Mouse (Mus musculus) MEL (cell line): ENCODE data around the gene Armc7. TPM values are rescaled to one million over a fixed set of nuclear protein-coding genes. Genes with fewer than 3 reads are reported as not detected.
A peak's percentile ranks its signal among the peaks of the same experiment; 100 is the strongest.

ENCODE experiments used
- DNase-seq: peaks from one replicate; pipeline ENCODE4 v3.0.0; 2011; ENCODE audit warnings: low read depth, low spot score
- H3K27ac ChIP-seq: 2 replicates; pipeline ENCODE4 v1.5.1; 2012; ENCODE audit warnings: low read depth, mild to moderate bottlenecking, control low read depth, low read length, moderate library complexity; ENCODE audit not compliant: control insufficient read depth
- H3K27me3 ChIP-seq, 2 experiments: fragments of 150-350 bp in 1 of 2; sonication (generic) in 1 of 2; 2 replicates each; pipeline ENCODE4 v1.6.1; 2012; ENCODE audit warnings: low read length in 2 of 2, mild to moderate bottlenecking in 2 of 2, improper control_type of control experiment in 1 of 2, moderate library complexity in 1 of 2; ENCODE audit not compliant: insufficient read depth in 2 of 2, control insufficient read depth in 1 of 2
- H3K36me3 ChIP-seq, 2 experiments: 2 replicates each; pipeline ENCODE4 v1.6.1; 2012 to 2014; ENCODE audit warnings: low read length in 2 of 2, improper control_type of control experiment in 1 of 2, inconsistent platforms in 1 of 2, mild to moderate bottlenecking in 1 of 2; ENCODE audit not compliant: insufficient read depth in 2 of 2, control insufficient read depth in 1 of 2
- H3K4me1 ChIP-seq, 2 experiments: fragments of 150-350 bp in 1 of 2; sonication (generic) in 1 of 2; 2 replicates each; pipeline ENCODE4 v1.6.1; 2012; ENCODE audit warnings: low read length in 2 of 2, improper control_type of control experiment in 1 of 2, mild to moderate bottlenecking in 1 of 2; ENCODE audit not compliant: insufficient read depth in 2 of 2, control insufficient read depth in 1 of 2
- H3K4me3 ChIP-seq, 2 experiments: fragments of 150-350 bp in 1 of 2; sonication (generic) in 1 of 2; 2 replicates each; pipeline ENCODE4 v1.5.1; 2012; ENCODE audit warnings: low read depth in 2 of 2, low read length in 2 of 2, mild to moderate bottlenecking in 2 of 2, moderate library complexity in 2 of 2, control low read depth in 1 of 2, improper control_type of control experiment in 1 of 2; ENCODE audit not compliant: control insufficient read depth in 1 of 2, insufficient read depth in 1 of 2
- H3K79me2 ChIP-seq: 2 replicates; pipeline ENCODE4 v1.6.1; 2012; ENCODE audit warnings: mild to moderate bottlenecking, low read length, moderate library complexity; ENCODE audit not compliant: control insufficient read depth, poor library complexity, insufficient read depth
- H3K9ac ChIP-seq: 2 replicates; pipeline ENCODE4 v1.6.1; 2012; ENCODE audit warnings: low read depth, mild to moderate bottlenecking, control low read depth, low read length, moderate library complexity; ENCODE audit not compliant: control insufficient read depth, poor library complexity, severe bottlenecking
- H3K9me3 ChIP-seq: fragments of 150-350 bp; sonication (generic); replicated peaks from 2 replicates; pipeline ENCODE4 v1.6.1; 2012; ENCODE audit warnings: mild to moderate bottlenecking, low read length, improper control_type of control experiment, moderate library complexity; ENCODE audit not compliant: insufficient read depth
- CHD1 ChIP-seq: IDR thresholded peaks from 2 replicates; pipeline ENCODE4 v1.6.1; 2012; ENCODE audit warnings: low read depth, mild to moderate bottlenecking, inconsistent platforms, low read length, improper control_type of control experiment
- CTCF ChIP-seq, 3 experiments: IDR thresholded peaks in 2 of 3; conservative IDR thresholded peaks in 1 of 3; 2 replicates each; pipeline ENCODE4 v1.5.1; 2011 to 2012; ENCODE audit warnings: low read length in 3 of 3, low read depth in 2 of 3, mild to moderate bottlenecking in 2 of 3, improper control_type of control experiment in 1 of 3, inconsistent platforms in 1 of 3, mixed read lengths in 1 of 3, moderate library complexity in 1 of 3; ENCODE audit not compliant: control insufficient read depth in 1 of 3, insufficient read depth in 1 of 3, poor library complexity in 1 of 3, severe bottlenecking in 1 of 3
- ELF1 ChIP-seq: IDR thresholded peaks from 2 replicates; pipeline ENCODE4 v1.6.1; 2014; ENCODE audit warnings: low read depth, mild to moderate bottlenecking, inconsistent platforms, low read length, improper control_type of control experiment, moderate library complexity
- EP300 ChIP-seq, 2 experiments: IDR thresholded peaks; 2 replicates each; pipeline ENCODE4 v1.6.1; 2011; ENCODE audit warnings: improper control_type of control experiment in 2 of 2, low read length in 2 of 2, low read depth in 1 of 2, mild to moderate bottlenecking in 1 of 2
- ETS1 ChIP-seq: IDR thresholded peaks from 2 replicates; pipeline ENCODE4 v1.6.1; 2012; ENCODE audit warnings: low read depth, mild to moderate bottlenecking, inconsistent platforms, low read length, improper control_type of control experiment, moderate library complexity
- GATA1 ChIP-seq: IDR thresholded peaks from 2 replicates; pipeline ENCODE4 v1.6.1; 2011; ENCODE audit warnings: low read depth, low read length, improper control_type of control experiment
- HCFC1 ChIP-seq: IDR thresholded peaks from 2 replicates; pipeline ENCODE4 v1.6.1; 2012; ENCODE audit warnings: low read depth, mild to moderate bottlenecking, inconsistent platforms, low read length, improper control_type of control experiment, moderate library complexity
- JUND ChIP-seq: IDR thresholded peaks from 2 replicates; pipeline ENCODE4 v1.6.1; 2011; ENCODE audit warnings: low read depth, mild to moderate bottlenecking, improper control_type of control experiment, low read length
- MAFK ChIP-seq: IDR thresholded peaks from 2 replicates; pipeline ENCODE4 v1.6.1; 2011; ENCODE audit warnings: low read depth, mild to moderate bottlenecking, low read length, improper control_type of control experiment, borderline replicate concordance
- MAX ChIP-seq: IDR thresholded peaks from 2 replicates; pipeline ENCODE4 v1.6.1; 2011; ENCODE audit warnings: low read length, improper control_type of control experiment
- MXI1 ChIP-seq: IDR thresholded peaks from 2 replicates; pipeline ENCODE4 v1.6.1; 2011; ENCODE audit warnings: mild to moderate bottlenecking, low read depth, low read length, improper control_type of control experiment
- MYB ChIP-seq: IDR thresholded peaks from 2 replicates; pipeline ENCODE4 v1.6.1; 2011; ENCODE audit warnings: mild to moderate bottlenecking, low read depth, low read length, improper control_type of control experiment
- MYC ChIP-seq: IDR thresholded peaks from 2 replicates; pipeline ENCODE4 v1.6.1; 2011; ENCODE audit warnings: low read depth, mild to moderate bottlenecking, low read length, improper control_type of control experiment, moderate library complexity
- NELFE ChIP-seq: IDR thresholded peaks from 2 replicates; pipeline ENCODE4 v1.6.1; 2011; ENCODE audit warnings: low read depth, low read length, improper control_type of control experiment
- NRF1 ChIP-seq: IDR thresholded peaks from 2 replicates; pipeline ENCODE4 v1.6.1; 2014; ENCODE audit warnings: low read depth, mild to moderate bottlenecking, inconsistent platforms, low read length, improper control_type of control experiment, moderate library complexity; ENCODE audit not compliant: poor library complexity, insufficient read depth, severe bottlenecking
- POLR2AphosphoS2 ChIP-seq: IDR thresholded peaks from 2 replicates; pipeline ENCODE4 v1.6.1; 2011; ENCODE audit warnings: low read length, improper control_type of control experiment
- RAD21 ChIP-seq: IDR thresholded peaks from 2 replicates; pipeline ENCODE4 v1.6.1; 2011; ENCODE audit warnings: mild to moderate bottlenecking, low read depth, low read length, improper control_type of control experiment
- RCOR1 ChIP-seq: IDR thresholded peaks from 2 replicates; pipeline ENCODE4 v1.6.1; 2012; ENCODE audit warnings: low read depth, mild to moderate bottlenecking, inconsistent platforms, low read length, improper control_type of control experiment
- SIN3A ChIP-seq: IDR thresholded peaks from 2 replicates; pipeline ENCODE4 v1.6.1; 2012; ENCODE audit warnings: low read length, improper control_type of control experiment, inconsistent platforms
- SMC3 ChIP-seq: IDR thresholded peaks from 2 replicates; pipeline ENCODE4 v1.6.1; 2011; ENCODE audit warnings: low read depth, low read length, improper control_type of control experiment
- TBP ChIP-seq: IDR thresholded peaks from 2 replicates; pipeline ENCODE4 v1.8.0; 2011; ENCODE audit warnings: low read depth, low read length, improper control_type of control experiment
- TCF12 ChIP-seq: IDR thresholded peaks from 2 replicates; pipeline ENCODE4 v1.6.1; 2014; ENCODE audit warnings: low read depth, mild to moderate bottlenecking, inconsistent platforms, low read length, improper control_type of control experiment, moderate library complexity
- USF2 ChIP-seq, 2 experiments: IDR thresholded peaks; 2 replicates each; pipeline ENCODE4 v1.6.1; 2011 to 2012; ENCODE audit warnings: improper control_type of control experiment in 2 of 2, low read length in 2 of 2, borderline replicate concordance in 1 of 2, inconsistent platforms in 1 of 2, low read depth in 1 of 2, mild to moderate bottlenecking in 1 of 2; ENCODE audit not compliant: insufficient read depth in 1 of 2
- ZC3H11A ChIP-seq: IDR thresholded peaks from 2 replicates; pipeline ENCODE4 v1.6.1; 2012; ENCODE audit warnings: low read depth, mild to moderate bottlenecking, inconsistent platforms, low read length, improper control_type of control experiment
- ZKSCAN1 ChIP-seq: IDR thresholded peaks from 2 replicates; pipeline ENCODE4 v1.6.1; 2012; ENCODE audit warnings: low read depth, mild to moderate bottlenecking, inconsistent platforms, low read length, improper control_type of control experiment, moderate library complexity
- ZNF384 ChIP-seq: IDR thresholded peaks from 2 replicates; pipeline ENCODE4 v1.6.1; 2012; ENCODE audit warnings: low read depth, mild to moderate bottlenecking, inconsistent platforms, low read length, improper control_type of control experiment
- polyA plus RNA-seq, 2 experiments: library from polyadenylated mRNA; stranded (reverse) in 1 of 2; unstranded in 1 of 2; fragments of >175 nt in 1 of 2; fragments of >200 nt in 1 of 2; gene quantifications; 2 replicates each; pipeline versions ENCODE4 v1.2.1 to v1.2.4; 2012; ENCODE audit warnings: low replicate concordance in 2 of 2, low read depth in 1 of 2; ENCODE audit not compliant: insufficient read length in 2 of 2, insufficient read depth in 1 of 2, missing spikeins in 1 of 2
- total RNA-seq: library from RNA; depleted of rRNA; stranded (reverse); fragments of 300-350 nt; gene quantifications from 2 replicates; pipeline ENCODE4 v1.2.3, GENCODE M21; 2012

Gene Armc7
- total and polyA plus RNA-seq, 3 experiments, result 9.1 to 13.1 TPM; not detected in 1

DNA sequence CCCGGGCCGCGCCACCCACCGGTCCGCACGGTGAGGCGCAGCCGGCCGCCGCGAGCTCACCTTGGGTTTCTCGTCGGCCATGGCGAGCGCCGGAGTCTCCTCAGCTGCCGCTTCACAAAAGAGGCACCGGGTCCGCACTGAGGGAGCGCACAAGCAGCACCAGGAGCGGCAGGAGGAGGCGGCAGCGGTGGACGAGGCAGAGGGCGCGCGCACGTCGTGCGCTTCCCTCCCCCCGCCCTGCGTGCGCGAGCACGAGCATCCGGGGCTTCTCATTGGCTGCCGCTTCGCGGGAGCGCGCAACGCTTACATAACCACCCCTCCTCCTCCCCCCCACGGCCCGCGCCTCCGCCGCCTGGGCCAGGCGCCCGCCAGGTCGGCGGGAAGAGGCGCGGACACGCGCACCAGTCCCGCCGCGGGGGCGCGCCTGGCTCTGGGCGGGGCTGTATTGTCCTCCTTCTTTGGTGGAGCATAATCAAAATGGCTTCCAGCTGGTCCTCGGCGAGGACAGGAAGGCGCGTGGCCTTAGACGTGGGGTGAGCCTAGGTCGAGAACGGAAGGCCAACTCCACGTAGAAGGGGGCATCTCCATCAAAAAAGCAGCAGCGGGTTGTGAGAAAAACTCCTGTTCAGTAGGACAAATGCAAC is 60.7 kb downstream of the Armc7 start, which contains the start of gene Sumo2 (continued):
- TF ChIP-seq ZKSCAN1 (no peak), JUND (no peak), TCF12 (peak; percentile 55; the same call in 1 of the 2 replicates)

DNA sequence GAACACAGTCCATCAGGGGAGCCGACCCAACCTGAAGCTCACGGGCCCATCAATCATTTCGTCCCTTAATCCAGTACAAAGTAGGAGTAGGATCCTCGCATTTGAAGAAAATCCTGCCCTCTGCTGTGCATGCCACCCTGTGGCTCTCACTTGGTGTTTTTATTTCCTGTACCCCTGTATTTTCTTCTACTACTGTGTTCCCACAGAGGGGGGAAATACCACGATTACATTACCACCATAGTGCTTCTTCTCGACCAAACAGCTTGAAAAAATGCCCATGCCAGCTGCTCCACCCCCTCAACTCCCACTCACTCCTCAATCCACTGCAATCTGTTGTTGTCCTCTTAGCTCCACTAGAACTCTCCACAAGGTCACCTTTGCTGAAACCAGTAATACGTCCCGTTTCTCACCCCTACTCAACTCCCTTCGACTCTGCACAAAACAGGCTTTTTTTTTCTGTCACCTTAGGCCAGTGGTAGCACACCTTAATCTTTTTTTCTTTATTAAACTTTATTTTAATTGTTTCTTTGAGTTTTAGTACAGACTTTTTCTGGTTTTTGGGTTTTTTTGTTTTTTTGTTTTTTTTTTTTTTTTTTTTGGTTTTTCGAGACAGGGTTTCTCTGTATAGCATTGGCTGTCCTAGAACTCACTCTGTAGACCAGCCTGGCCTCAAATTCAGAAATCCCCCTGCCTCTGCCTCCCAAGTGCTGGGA is 61.5 kb downstream of the Armc7 start:
- Histone ChIP-seq H3K4me3 (peak overlapping the region; percentile 51 to 62), H3K27me3 (peaks cover 0 to under 1% of the 10 kb centered on the region in 2 experiments; a peak in 2 of 4 replicates), H3K27ac (peak overlapping the region; percentile 92), H3K36me3 (peaks cover 26 to 37% of the 10 kb centered on the region in 2 experiments), H3K79me2 (peaks cover 40% of the 10 kb centered on the region), H3K9me3 (no peaks in the 10 kb centered on the region), H3K9ac (peak overlapping the region; percentile 80), H3K4me1 (peaks cover 9 to 27% of the 10 kb centered on the region in 2 experiments)
- TF ChIP-seq ZNF384, result peak; percentile 84
- no peak for TF ChIP-seq POLR2AphosphoS2
- TF ChIP-seq CHD1, result no peak
- peak; percentile 11; the same call in 1 of the 2 replicates for TF ChIP-seq TBP
- TF ChIP-seq CTCF (IDR thresholded peaks at IDR 0.05 in 2 of 3, conservative IDR thresholded peaks at IDR 0.05 in 1 of 3; ENCODE audit: control insufficient read depth in 1 of 3, insufficient read depth in 1 of 3, low read depth in 2 of 3, low read length in 3 of 3, poor library complexity in 1 of 3, severe bottlenecking in 1 of 3), result peak in 1 of 3 experiments; percentile 7; a peak in 1 of 6 replicates
- peak; percentile 77 for DNase-seq

DNA sequence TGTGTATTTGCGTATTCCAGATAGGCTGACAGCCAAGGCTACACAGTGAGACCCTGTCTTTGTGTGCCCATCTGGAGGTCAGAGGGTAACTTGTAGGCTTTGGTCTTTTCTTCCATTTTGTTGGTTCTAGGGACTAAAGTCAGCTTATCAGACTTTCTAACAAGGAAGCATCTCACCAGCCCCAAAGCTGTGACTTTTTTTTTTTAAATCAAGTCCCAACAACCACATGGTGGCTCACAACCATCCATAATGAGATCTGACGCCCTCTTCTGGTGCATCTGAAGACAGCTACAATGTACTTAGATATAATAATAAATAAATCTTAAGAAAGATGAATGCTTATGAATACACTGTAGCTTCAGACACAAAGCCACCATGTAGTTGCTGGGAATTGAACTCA is 62.6 kb downstream of the Armc7 start:
- peaks cover 30% of the 10 kb centered on the region for H3K79me2 ChIP-seq
- peak; percentile 76 for DNase-seq

More for the DNA sequence above, 62.6 kb downstream of the Armc7 start:
- Histone ChIP-seq H3K36me3 (peaks cover 15 to 26% of the 10 kb centered on the region in 2 experiments), H3K4me3 (no peak overlapping the region), H3K9me3 (no peaks in the 10 kb centered on the region), H3K4me1 (peaks cover 9 to 20% of the 10 kb centered on the region in 2 experiments), H3K27ac (no peak overlapping the region), H3K9ac (no peak overlapping the region), H3K27me3 (peaks cover 0 to 2% of the 10 kb centered on the region in 2 experiments; a peak in 2 of 4 replicates)
- TF ChIP-seq ELF1, result 0 out of 2 replicates have a peak, but pooled peaks have one; percentile 53
- TF ChIP-seq CTCF (IDR thresholded peaks at IDR 0.05 in 2 of 3, conservative IDR thresholded peaks at IDR 0.05 in 1 of 3; ENCODE audit: control insufficient read depth in 1 of 3, insufficient read depth in 1 of 3, low read depth in 2 of 3, low read length in 3 of 3, poor library complexity in 1 of 3, severe bottlenecking in 1 of 3), result peak; percentile 7 to 57 (median 20); a peak in 3 of 6 replicates
- TF ChIP-seq MYC, result peak; percentile 95
- TF ChIP-seq NRF1, result no peak
- 0 out of 2 replicates have a peak, but pooled peaks have one; percentile 39 for TF ChIP-seq TCF12
- no peak; the same call in 1 of the 2 replicates for TF ChIP-seq ETS1
- TF ChIP-seq MAX, result peak; percentile 47; the same call in 1 of the 2 replicates
- peak; percentile 61 for TF ChIP-seq ZC3H11A
- no peak for TF ChIP-seq EP300 (IDR thresholded peaks at IDR 0.05; ENCODE audit: low read depth in 1 of 2, low read length in 2 of 2)
- TF ChIP-seq NELFE, result no peak
- peak; percentile 90 for TF ChIP-seq RCOR1
- TF ChIP-seq SIN3A, result peak; percentile 75; the same call in 1 of the 2 replicates
- peak; percentile 96 for TF ChIP-seq ZNF384
- TF ChIP-seq GATA1, result peak; percentile 47; the same call in 1 of the 2 replicates
- peak; percentile 78 for TF ChIP-seq MXI1
- TF ChIP-seq HCFC1, result peak; percentile 42; the same call in 1 of the 2 replicates
- TF ChIP-seq SMC3, result peak; percentile 66
- no peak for TF ChIP-seq MYB
- no peak for TF ChIP-seq USF2 (IDR thresholded peaks at IDR 0.05; ENCODE audit: borderline replicate concordance in 1 of 2, insufficient read depth in 1 of 2, low read depth in 1 of 2, low read length in 2 of 2)
- peak; percentile 44 for TF ChIP-seq RAD21
- TF ChIP-seq MAFK, result no peak
